Mouse (Mus musculus) kidney, adult 2 months (tissue): ENCODE results near the gene Map3k9.

Source experiments
- CTCF ChIP-seq: fragments of 200-500 bp; conservative IDR thresholded peaks from 2 replicates; pipeline ENCODE4 v1.5.1; 2011; ENCODE audit warnings: low read depth, mild to moderate bottlenecking, control low read depth, low read length, moderate library complexity, mixed read lengths; ENCODE audit not compliant: insufficient read depth, insufficient read length
- POLR2A ChIP-seq: fragments of 200-500 bp; IDR thresholded peaks from one replicate; pipeline ENCODE4 v1.6.1; 2011; ENCODE audit warnings: low read depth, low read length, control low read depth

GRCm38 (mm10) chr12:81691177-81691730 is 89.7 kb downstream of the Map3k9 start:
- TF ChIP-seq POLR2A (no peak), CTCF (no peak)
